Mouse (Mus musculus) CH12.LX (cell line): ENCODE data around the gene Gsto1. TPM values are rescaled to one million over a fixed set of nuclear protein-coding genes. Genes with fewer than 3 reads are reported as not detected.

Experiments
- DNase-seq: peaks from one replicate; pipeline ENCODE4 v3.0.0-alpha.2; 2013; ENCODE audit errors: extremely low read depth
- H3K27ac ChIP-seq: 2 replicates; pipeline ENCODE4 v1.5.1; 2012; ENCODE audit warnings: low read depth, mild to moderate bottlenecking, control low read depth, moderate library complexity; ENCODE audit not compliant: insufficient read depth
- H3K27me3 ChIP-seq: replicated peaks from 2 replicates; pipeline ENCODE3; 2012; ENCODE audit warnings: inconsistent platforms
- H3K36me3 ChIP-seq, 2 experiments: replicated peaks in 1 of 2; 2 replicates each; pipeline versions ENCODE3 to v1.6.1; 2012; ENCODE audit warnings: inconsistent platforms in 1 of 2, low read length in 1 of 2, mild to moderate bottlenecking in 1 of 2, mixed read lengths in 1 of 2, moderate library complexity in 1 of 2; ENCODE audit not compliant: control insufficient read depth in 1 of 2, insufficient read depth in 1 of 2
- H3K4me1 ChIP-seq, 2 experiments: 2 replicates each; pipeline ENCODE4 v1.6.1; 2012; ENCODE audit warnings: inconsistent platforms in 1 of 2, moderate library complexity in 1 of 2; ENCODE audit not compliant: insufficient read depth in 2 of 2, control insufficient read depth in 1 of 2
- H3K4me2 ChIP-seq: 2 replicates; pipeline ENCODE4 v1.6.1; 2012; ENCODE audit warnings: low read depth, mild to moderate bottlenecking, control low read depth; ENCODE audit not compliant: poor library complexity, insufficient read depth, severe bottlenecking
- H3K4me3 ChIP-seq, 3 experiments: fragments of 150-350 bp in 1 of 3; sonication (generic) in 1 of 3; replicated peaks in 1 of 3; 2 replicates each; pipeline versions ENCODE3 to v1.5.1; 2011 to 2012; ENCODE audit warnings: low read depth in 2 of 3, low read length in 2 of 3, mild to moderate bottlenecking in 2 of 3, moderate library complexity in 2 of 3, control low read depth in 1 of 3, improper control_type of control experiment in 1 of 3, inconsistent platforms in 1 of 3, mixed read lengths in 1 of 3; ENCODE audit not compliant: poor library complexity in 1 of 3
- H3K79me2 ChIP-seq: replicated peaks from 2 replicates; pipeline ENCODE4 v1.6.1; 2012; ENCODE audit warnings: mild to moderate bottlenecking, moderate library complexity; ENCODE audit not compliant: control insufficient read depth, poor library complexity, insufficient read depth, severe bottlenecking; ENCODE audit errors: extremely low read depth
- H3K9ac ChIP-seq: 2 replicates; pipeline ENCODE4 v1.6.1; 2012; ENCODE audit warnings: low read depth, mild to moderate bottlenecking, control low read depth, moderate library complexity; ENCODE audit not compliant: insufficient read depth
- H3K9me3 ChIP-seq: replicated peaks from 2 replicates; pipeline ENCODE3; 2012; ENCODE audit warnings: low read length, inconsistent platforms, mixed read lengths
- CHD2 ChIP-seq: IDR thresholded peaks from 2 replicates; pipeline ENCODE4 v1.6.1; 2011; ENCODE audit warnings: low read length, improper control_type of control experiment
- E2F4 ChIP-seq: IDR thresholded peaks from 2 replicates; pipeline ENCODE4 v1.6.1; 2011; ENCODE audit warnings: low read depth, low read length, improper control_type of control experiment; ENCODE audit not compliant: insufficient replicate concordance
- ETS1 ChIP-seq: conservative IDR thresholded peaks from 2 replicates; pipeline ENCODE4 v1.6.1; 2012; ENCODE audit warnings: low read depth, mild to moderate bottlenecking, inconsistent platforms, low read length, improper control_type of control experiment, moderate library complexity
- HCFC1 ChIP-seq: IDR thresholded peaks from 2 replicates; pipeline ENCODE4 v1.6.1; 2012; ENCODE audit warnings: low read depth, mild to moderate bottlenecking, inconsistent platforms, low read length, improper control_type of control experiment
- JUN ChIP-seq: IDR thresholded peaks from 2 replicates; pipeline ENCODE4 v1.6.1; 2011; ENCODE audit warnings: low read depth, mild to moderate bottlenecking, low read length, improper control_type of control experiment, moderate library complexity; ENCODE audit not compliant: insufficient read depth
- JUND ChIP-seq: conservative IDR thresholded peaks from 2 replicates; pipeline ENCODE4 v1.6.1; 2011; ENCODE audit warnings: low read depth, low read length, improper control_type of control experiment
- MAZ ChIP-seq: IDR thresholded peaks from 2 replicates; pipeline ENCODE4 v1.6.1; 2012; ENCODE audit warnings: low read depth, mild to moderate bottlenecking, inconsistent platforms, low read length, improper control_type of control experiment, moderate library complexity
- MXI1 ChIP-seq: IDR thresholded peaks from 2 replicates; pipeline ENCODE4 v1.6.1; 2011; ENCODE audit warnings: mild to moderate bottlenecking, low read depth, low read length, improper control_type of control experiment
- MYC ChIP-seq: IDR thresholded peaks from 2 replicates; pipeline ENCODE4 v1.6.1; 2011; ENCODE audit warnings: low read depth, mild to moderate bottlenecking, improper control_type of control experiment, low read length
- PAX5 ChIP-seq: IDR thresholded peaks from 2 replicates; pipeline ENCODE4 v1.6.1; 2012; ENCODE audit warnings: low read length, inconsistent platforms, mixed read lengths
- RAD21 ChIP-seq: IDR thresholded peaks from 2 replicates; pipeline ENCODE4 v1.6.1; 2011; ENCODE audit warnings: low read depth, mild to moderate bottlenecking, low read length, improper control_type of control experiment, moderate library complexity
- RCOR1 ChIP-seq: conservative IDR thresholded peaks from 2 replicates; pipeline ENCODE4 v1.6.1; 2012; ENCODE audit warnings: low read depth, mild to moderate bottlenecking, inconsistent platforms, low read length, improper control_type of control experiment
- SIN3A ChIP-seq: IDR thresholded peaks from 2 replicates; pipeline ENCODE4 v1.6.1; 2012; ENCODE audit warnings: low read length, improper control_type of control experiment, inconsistent platforms
- TCF12 ChIP-seq: IDR thresholded peaks from 2 replicates; pipeline ENCODE4 v1.6.1; 2014; ENCODE audit warnings: low read depth, mild to moderate bottlenecking, inconsistent platforms, low read length, improper control_type of control experiment
- UBTF ChIP-seq: IDR thresholded peaks from 2 replicates; pipeline ENCODE4 v1.6.1; 2012; ENCODE audit warnings: low read depth, mild to moderate bottlenecking, inconsistent platforms, low read length, improper control_type of control experiment, moderate library complexity
- USF1 ChIP-seq: IDR thresholded peaks from 2 replicates; pipeline ENCODE4 v1.6.1; 2014; ENCODE audit warnings: low read depth, mild to moderate bottlenecking, inconsistent platforms, low read length, improper control_type of control experiment
- USF2 ChIP-seq: conservative IDR thresholded peaks from 2 replicates; pipeline ENCODE4 v1.6.1; 2011; ENCODE audit warnings: low read depth, low read length, improper control_type of control experiment
- ZC3H11A ChIP-seq: IDR thresholded peaks from 2 replicates; pipeline ENCODE4 v1.6.1; 2012; ENCODE audit warnings: low read depth, mild to moderate bottlenecking, inconsistent platforms, low read length, improper control_type of control experiment
- ZKSCAN1 ChIP-seq: IDR thresholded peaks from 2 replicates; pipeline ENCODE4 v1.6.1; 2012; ENCODE audit warnings: low read depth, inconsistent platforms, low read length, improper control_type of control experiment, borderline replicate concordance
- ZNF384 ChIP-seq: IDR thresholded peaks from 2 replicates; pipeline ENCODE4 v1.6.1; 2012; ENCODE audit warnings: low read depth, low read length, improper control_type of control experiment, inconsistent platforms
- dilution Hi-C: fragments of 300-500 bp; cut with MboI; formaldehyde crosslinking; loops from 2 replicates; pipeline ENCODE4 v1.14.3; 2020; ENCODE audit warnings: low sequenced_read_pairs; ENCODE audit not compliant: extremely low pct_unique_long_range_greater_than_20kb, extremely low pct_ligation_motif_present
- in situ Hi-C: fragments of 300-500 bp; cut with MboI; formaldehyde crosslinking; loops from 3 replicates; pipeline ENCODE4 v1.14.3; 2019; ENCODE audit warnings: low sequenced_read_pairs, low pct_ligation_motif_present, low pct_unique_long_range_greater_than_20kb, mixed read lengths
- polyA plus RNA-seq: library from polyadenylated mRNA; unstranded; fragments of >175 nt; gene quantifications from 2 replicates; pipeline ENCODE4 v1.2.1, GENCODE M21; 2012; ENCODE audit warnings: low read depth; ENCODE audit not compliant: insufficient read length
- total RNA-seq, 2 experiments: library from RNA; depleted of rRNA; stranded (reverse); fragments of 300-350 nt in 1 of 2; fragments of >200 nt in 1 of 2; gene quantifications; 2 replicates each; pipeline ENCODE4 v1.2.3; 2012 to 2014

The Gsto1 gene
- total and polyA plus RNA-seq, 3 experiments: 86.5 to 113 (median 111) TPM

GRCm38 (mm10) chr19:47865353-47865947 is 10.7 kb downstream of the Gsto1 start, which contains the start of gene Gsto2 (continued):
- TF ChIP-seq ZKSCAN1 (no peak), RAD21 (no peak), PAX5 (no peak), HCFC1 (peak; percentile 82), ETS1 (no peak), MAZ (no peak), ZC3H11A (no peak)
- TF ChIP-seq, all 38 proteins: peak for 16

GRCm38 (mm10) chr19:47867628-47868175 is 12.9 kb downstream of the Gsto1 start:
- Histone ChIP-seq H3K36me3 (peaks cover 9 to 15% of the 10 kb centered on the region in 2 experiments), H3K27me3 (peaks cover 1% of the 10 kb centered on the region), H3K4me2 (no peak overlapping the region), H3K9me3 (no peaks in the 10 kb centered on the region), H3K9ac (no peak overlapping the region), H3K27ac (no peak overlapping the region), H3K4me3 (no peak overlapping the region), H3K79me2 (no peaks in the 10 kb centered on the region), H3K4me1 (peaks cover 5 to 13% of the 10 kb centered on the region in 2 experiments)
- dilution Hi-C loops (no loop called here), in situ Hi-C loops (loop anchor here (25.0 kb wide), 1 partner anchor 505 kb away; no protein-coding TSS in a partner anchor)
- no peak for DNase-seq
- no peak for TF ChIP-seq USF1
- no peak for TF ChIP-seq CHD2
- no peak for TF ChIP-seq MYC
- no peak for TF ChIP-seq ZNF384
- TF ChIP-seq RAD21: no peak
- TF ChIP-seq USF2: no peak
- TF ChIP-seq TCF12: no peak
- TF ChIP-seq UBTF: no peak
- no peak for TF ChIP-seq MAZ
- no peak for TF ChIP-seq MXI1
- no peak for TF ChIP-seq E2F4
- TF ChIP-seq JUND: no peak
- TF ChIP-seq SIN3A: no peak
- TF ChIP-seq ZKSCAN1: no peak
- no peak for TF ChIP-seq JUN
- no peak for TF ChIP-seq RCOR1
- TF ChIP-seq PAX5: no peak
